Mouse (Mus musculus): ENCODE data around the gene Trak1. TPM values are rescaled to one million over a fixed set of nuclear protein-coding genes. Genes with fewer than 3 reads are reported as not detected.
"Not testable (repeated sequence)": the region's sequence is repeated elsewhere in the genome, so short reads cannot be mapped to it uniquely, and the experiment has no call there.

Gene Trak1
- polyA plus RNA-seq, 1 experiment from 2014 or later = 26.4 TPM

- H3K27me3 ChIP-seq (ENCODE audit: control insufficient read depth, insufficient read depth, low read length) = no peaks in the 10 kb centered on the region
- DNase-seq (ENCODE audit: low spot score) = no peak
- no peak overlapping the region for H3K27ac ChIP-seq (ENCODE audit: low read depth, low read length)
- no peaks in the 10 kb centered on the region for H3K9me3 ChIP-seq (ENCODE audit: control insufficient read depth, low read length)
- WGBS = 80% methylated on average over 3 of the region's 3 CpGs
- ATAC-seq (ENCODE audit: insufficient read depth, low FRiP score, low TSS enrichment) = no peak
- H3K4me3 ChIP-seq (ENCODE audit: low read depth, low read length) = no peak overlapping the region
- H3K9ac ChIP-seq (ENCODE audit: low read length) = no peak overlapping the region
- H3K4me2 ChIP-seq (ENCODE audit: low read depth) = no peak overlapping the region
- H3K36me3 ChIP-seq (ENCODE audit: control insufficient read depth, insufficient read depth, low read length) = no peaks in the 10 kb centered on the region
- H3K4me1 ChIP-seq (ENCODE audit: control insufficient read depth, insufficient read depth, low read length) = no peaks in the 10 kb centered on the region
Observed at GRCm38 (mm10) chr9:121435332-121435956, 138.1 kb downstream of the Trak1 start.

GRCm38 (mm10) chr9:121436501-121436900 lies 139.2 kb downstream of the Trak1 start:
- no peaks in the 10 kb centered on the region for H3K9me3 ChIP-seq (ENCODE audit: control insufficient read depth, low read length)
- no peak overlapping the region for H3K4me3 ChIP-seq (ENCODE audit: low read depth, low read length)
- no peak overlapping the region for H3K27ac ChIP-seq (ENCODE audit: low read depth, low read length)
- no peaks in the 10 kb centered on the region for H3K4me1 ChIP-seq (ENCODE audit: control insufficient read depth, insufficient read depth, low read length)
- no peaks in the 10 kb centered on the region for H3K36me3 ChIP-seq (ENCODE audit: control insufficient read depth, insufficient read depth, low read length)
- H3K27me3 ChIP-seq (ENCODE audit: control insufficient read depth, insufficient read depth, low read length) = no peaks in the 10 kb centered on the region
- 81% methylated on average over 1 of the region's 1 CpGs for WGBS
- H3K9ac ChIP-seq (ENCODE audit: low read length) = no peak overlapping the region
- no peak for DNase-seq (ENCODE audit: low spot score)
- H3K4me2 ChIP-seq (ENCODE audit: low read depth) = no peak overlapping the region
- ATAC-seq (ENCODE audit: insufficient read depth, low FRiP score, low TSS enrichment) = no peak

- H3K27me3 ChIP-seq (ENCODE audit: control insufficient read depth, insufficient read depth, low read length) = no peaks in the 10 kb centered on the region
- H3K36me3 ChIP-seq (ENCODE audit: control insufficient read depth, insufficient read depth, low read length) = no peaks in the 10 kb centered on the region; the same call in 1 of the 2 replicates
Observed at GRCm38 (mm10) chr9:121442145-121442544, 144.8 kb downstream of the Trak1 start.

GRCm38 (mm10) chr9:121443696-121444366 lies 146.5 kb downstream of the Trak1 start:
- H3K27me3 ChIP-seq (ENCODE audit: control insufficient read depth, insufficient read depth, low read length) = no peaks in the 10 kb centered on the region

More at GRCm38 (mm10) chr9:121442145-121442544, 144.8 kb downstream of the Trak1 start:
- DNase-seq (ENCODE audit: low spot score) (no peak), ATAC-seq (ENCODE audit: insufficient read depth, low FRiP score, low TSS enrichment) (no peak)
- no peak overlapping the region for H3K9ac ChIP-seq (ENCODE audit: low read length)
- no peak overlapping the region for H3K4me3 ChIP-seq (ENCODE audit: low read depth, low read length)
- no peak overlapping the region for H3K4me2 ChIP-seq (ENCODE audit: low read depth)
- WGBS = 89% methylated on average over 1 of the region's 1 CpGs
- no peaks in the 10 kb centered on the region for H3K4me1 ChIP-seq (ENCODE audit: control insufficient read depth, insufficient read depth, low read length)
- H3K9me3 ChIP-seq (ENCODE audit: control insufficient read depth, low read length) = no peaks in the 10 kb centered on the region
- H3K27ac ChIP-seq (ENCODE audit: low read depth, low read length) = no peak overlapping the region

GRCm38 (mm10) chr9:121444367-121444707 lies 147.0 kb downstream of the Trak1 start:
- ATAC-seq (ENCODE audit: insufficient read depth, low FRiP score, low TSS enrichment) = no peak
- no peaks in the 10 kb centered on the region for H3K9me3 ChIP-seq (ENCODE audit: control insufficient read depth, low read length)
- no peak overlapping the region for H3K4me2 ChIP-seq (ENCODE audit: low read depth)
- no peak overlapping the region for H3K27ac ChIP-seq (ENCODE audit: low read depth, low read length)
- H3K4me1 ChIP-seq (ENCODE audit: control insufficient read depth, insufficient read depth, low read length) = no peaks in the 10 kb centered on the region
- DNase-seq (ENCODE audit: low spot score) = no peak
- 77% methylated on average over 3 of the region's 3 CpGs for WGBS
- H3K27me3 ChIP-seq (ENCODE audit: control insufficient read depth, insufficient read depth, low read length) = no peaks in the 10 kb centered on the region
- H3K4me3 ChIP-seq (ENCODE audit: low read depth, low read length) = no peak overlapping the region
- H3K9ac ChIP-seq (ENCODE audit: low read length) = no peak overlapping the region
- peaks cover 6% of the 10 kb centered on the region; the same call in 1 of the 2 replicates for H3K36me3 ChIP-seq (ENCODE audit: control insufficient read depth, insufficient read depth, low read length)

More at GRCm38 (mm10) chr9:121443696-121444366, 146.5 kb downstream of the Trak1 start:
- ATAC-seq (ENCODE audit: insufficient read depth, low FRiP score, low TSS enrichment) (no peak), DNase-seq (ENCODE audit: low spot score) (no peak)
- Histone ChIP-seq H3K4me3 (ENCODE audit: low read depth, low read length) (no peak overlapping the region), H3K9me3 (ENCODE audit: control insufficient read depth, low read length) (no peaks in the 10 kb centered on the region), H3K4me2 (ENCODE audit: low read depth) (no peak overlapping the region), H3K36me3 (ENCODE audit: control insufficient read depth, insufficient read depth, low read length) (peaks cover 6% of the 10 kb centered on the region; the same call in 1 of the 2 replicates), H3K4me1 (ENCODE audit: control insufficient read depth, insufficient read depth, low read length) (no peaks in the 10 kb centered on the region), H3K9ac (ENCODE audit: low read length) (no peak overlapping the region), H3K27ac (ENCODE audit: low read depth, low read length) (no peak overlapping the region)
- 73% methylated on average over 31 of the region's 31 CpGs for WGBS

GRCm38 (mm10) chr9:121445364-121445763 lies 148.1 kb downstream of the Trak1 start:
- WGBS = 83% methylated on average over 2 of the region's 2 CpGs
- Histone ChIP-seq H3K4me3 (ENCODE audit: low read depth, low read length) (no peak overlapping the region), H3K9ac (ENCODE audit: low read length) (no peak overlapping the region), H3K4me1 (ENCODE audit: control insufficient read depth, insufficient read depth, low read length) (no peaks in the 10 kb centered on the region), H3K27me3 (ENCODE audit: control insufficient read depth, insufficient read depth, low read length) (no peaks in the 10 kb centered on the region), H3K4me2 (ENCODE audit: low read depth) (no peak overlapping the region), H3K9me3 (ENCODE audit: control insufficient read depth, low read length) (no peaks in the 10 kb centered on the region), H3K36me3 (ENCODE audit: control insufficient read depth, insufficient read depth, low read length) (peaks cover 6% of the 10 kb centered on the region; the same call in 1 of the 2 replicates), H3K27ac (ENCODE audit: low read depth, low read length) (no peak overlapping the region)
- DNase-seq (ENCODE audit: low spot score) (no peak), ATAC-seq (ENCODE audit: insufficient read depth, low FRiP score, low TSS enrichment) (no peak)

GRCm38 (mm10) chr9:121446431-121446831 lies 149.1 kb downstream of the Trak1 start:
- Histone ChIP-seq H3K27ac (ENCODE audit: low read depth, low read length) (no peak overlapping the region), H3K4me1 (ENCODE audit: control insufficient read depth, insufficient read depth, low read length) (no peaks in the 10 kb centered on the region), H3K27me3 (ENCODE audit: control insufficient read depth, insufficient read depth, low read length) (no peaks in the 10 kb centered on the region), H3K36me3 (ENCODE audit: control insufficient read depth, insufficient read depth, low read length) (peaks cover 6% of the 10 kb centered on the region), H3K4me3 (ENCODE audit: low read depth, low read length) (no peak overlapping the region), H3K9ac (ENCODE audit: low read length) (no peak overlapping the region), H3K4me2 (ENCODE audit: low read depth) (no peak overlapping the region), H3K9me3 (ENCODE audit: control insufficient read depth, low read length) (no peaks in the 10 kb centered on the region)
- no peak for ATAC-seq (ENCODE audit: insufficient read depth, low FRiP score, low TSS enrichment)
- 88% methylated on average over 13 of the region's 13 CpGs for WGBS
- no peak for DNase-seq (ENCODE audit: low spot score)

GRCm38 (mm10) chr9:121452342-121452942 lies 155.1 kb downstream of the Trak1 start:
- not testable (repeated sequence) for H3K36me3 ChIP-seq (ENCODE audit: control insufficient read depth, insufficient read depth, low read length); H3K9me3 ChIP-seq (ENCODE audit: control insufficient read depth, low read length); H3K4me2 ChIP-seq (ENCODE audit: low read depth); H3K27me3 ChIP-seq (ENCODE audit: control insufficient read depth, insufficient read depth, low read length); H3K4me1 ChIP-seq (ENCODE audit: control insufficient read depth, insufficient read depth, low read length); H3K27ac ChIP-seq (ENCODE audit: low read depth, low read length); H3K4me3 ChIP-seq (ENCODE audit: low read depth, low read length); ATAC-seq (ENCODE audit: insufficient read depth, low FRiP score, low TSS enrichment); DNase-seq (ENCODE audit: low spot score); H3K9ac ChIP-seq (ENCODE audit: low read length)
- WGBS = 62% methylated on average over 9 of the region's 9 CpGs

All from neural tube, embryonic 11.5 days (tissue).